Mouse (Mus musculus): ENCODE data around the gene Myom1.

DNA sequence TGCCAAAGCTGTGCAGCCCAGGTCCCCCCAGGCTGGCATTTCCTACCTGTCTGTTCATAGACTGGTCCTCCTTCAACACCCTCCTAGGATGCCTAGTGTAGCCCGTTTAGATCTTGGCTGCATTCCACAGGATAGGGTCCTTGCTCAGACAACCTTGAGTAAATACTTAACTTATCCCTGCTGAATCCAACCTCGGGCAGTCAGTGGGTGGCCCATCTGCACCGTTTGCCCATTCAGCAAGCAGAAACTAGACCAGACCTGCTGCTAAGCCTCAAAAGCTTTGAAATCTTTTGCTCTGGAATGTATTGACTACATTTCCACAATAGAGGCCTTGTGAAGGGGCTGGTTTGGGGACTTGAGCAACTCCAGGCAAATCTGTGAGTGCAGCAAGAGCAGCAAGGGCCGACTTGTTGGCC lies 156.7 kb downstream of the Myom1 start:
- TF ChIP-seq CTCF (IDR thresholded peaks at IDR 0.05; ENCODE audit: insufficient read depth, low read length) = no peak
- TF ChIP-seq POLR2A (IDR thresholded peaks at IDR 0.05; ENCODE audit: borderline replicate concordance, extremely low read depth, low read depth, low read length) = no peak
